In genomic region chr1:160061321-160061720, GRCm38 (mm10) we compare ENCODE assay signal across 12 mouse cellular contexts. TPM values are rescaled to one million over a fixed set of nuclear protein-coding genes. Genes with fewer than 3 reads are reported as not detected.
DNase-seq lines count a peak whose midpoint lies in the region; ATAC-seq and TF ChIP-seq lines count a peak whose summit lies in the region.
"Had no signal": no experiment of that assay in that cellular context is flagged by ENCODE, and none has a peak within 500 bp of the region (broad histone marks: within the 10 kb centered on the region; RNA-seq: fewer than 3 reads in every experiment).

No protein-coding gene starts in this region.

- WGBS in spleen, adult 2 months = 79% methylated on average over 5 of the region's 5 CpGs
- whole genome bisulfite sequencing in liver, embryonic 12.5 days (ENCODE audit: insufficient replicate concordance) = 21% methylated on average over 5 of the region's 5 CpGs

- peaks cover 7% of the 10 kb centered on the region; the same call in 1 of the 2 replicates for H3K4me1 ChIP-seq in spleen, adult 2 months (ENCODE audit: control insufficient read depth, insufficient read depth, insufficient read length)
- peaks cover 78% of the 10 kb centered on the region for H3K4me1 ChIP-seq in liver, embryonic 12.5 days
- H3K4me1 ChIP-seq: midbrain, embryonic 15.5 days; neural tube, embryonic 13.5 days had no signal

- H3K36me3 ChIP-seq in spleen, adult 2 months (ENCODE audit: control insufficient read depth, insufficient read depth, low read length) = 0 out of 2 replicates have a peak, but pooled peaks cover 2% of the 10 kb centered on the region
- no peaks in the 10 kb centered on the region for H3K36me3 ChIP-seq in liver, embryonic 12.5 days
- H3K36me3 ChIP-seq: midbrain, embryonic 15.5 days; neural tube, embryonic 13.5 days had no signal

- intact Hi-C loops in gastrocnemius, adult 2 months (cut with DNase I) = no loop called here

- no peak for TF ChIP-seq CTCF in gastrocnemius, adult 2 months (IDR thresholded peaks at IDR 0.05)
- no peak for TF ChIP-seq CTCF in spleen, adult 2 months (IDR thresholded peaks at IDR 0.05; ENCODE audit: extremely low read depth, insufficient read depth, insufficient read length, insufficient replicate concordance)

- H3K9ac ChIP-seq in liver, embryonic 12.5 days = 0 out of 2 replicates have a peak overlapping the region, but pooled peaks have one; percentile 44
- H3K9ac ChIP-seq: midbrain, embryonic 15.5 days; neural tube, embryonic 13.5 days had no signal

- no peak for TF ChIP-seq POLR2A in spleen, adult 2 months (IDR thresholded peaks at IDR 0.05; ENCODE audit: low read depth, low read length)

- no peak for DNase-seq in gastrocnemius, adult 2 months
- no peak for DNase-seq in gastrocnemius, postnatal 25 days
- no peak for DNase-seq in spleen, adult 2 months (ENCODE audit: low read depth in 1 of 2, low spot score in 2 of 2)
- DNase-seq in spleen, postnatal 10 days (ENCODE audit: low spot score in 2 of 2) = no peak
- DNase-seq in yolk sac, embryonic 10.5 days (ENCODE audit: low spot score) = peak; percentile 26
- no peak for DNase-seq in adrenal gland, adult 18-20 months (ENCODE audit: low spot score in 2 of 2)
- no peak for DNase-seq in Muller cell, postnatal 12 days (ENCODE audit: inconsistent ontology term)
- DNase-seq: cerebellum, adult 18-20 months; kidney, adult 11 months had no signal

- peak overlapping the region; percentile 40; the same call in 1 of the 2 replicates for H3K27ac ChIP-seq in gastrocnemius, adult 2 months
- peak overlapping the region; percentile 6 for H3K27ac ChIP-seq in spleen, adult 2 months (ENCODE audit: insufficient read depth, low read length)
- peak overlapping the region; percentile 95 for H3K27ac ChIP-seq in liver, embryonic 12.5 days
- H3K27ac ChIP-seq: midbrain, embryonic 15.5 days; neural tube, embryonic 13.5 days had no signal

- peak overlapping the region; percentile 62 for H3K4me2 ChIP-seq in liver, embryonic 12.5 days
- H3K4me2 ChIP-seq: midbrain, embryonic 15.5 days; neural tube, embryonic 13.5 days had no signal

- peak; percentile 99 for ATAC-seq in liver, embryonic 12.5 days
- ATAC-seq: midbrain, embryonic 15.5 days had no signal

- H3K4me3 ChIP-seq in gastrocnemius, adult 2 months = no peak overlapping the region
- H3K4me3 ChIP-seq in spleen, adult 2 months (ENCODE audit: extremely low read depth, insufficient read depth, insufficient read length) = no peak overlapping the region
- no peak overlapping the region; the same call in 1 of the 2 replicates for H3K4me3 ChIP-seq in liver, embryonic 12.5 days
- H3K4me3 ChIP-seq: midbrain, embryonic 15.5 days; neural tube, embryonic 13.5 days had no signal

- H3K27me3 ChIP-seq in spleen, adult 2 months (ENCODE audit: control insufficient read depth, insufficient read depth, low read length) = no peaks in the 10 kb centered on the region
- H3K27me3 ChIP-seq in liver, embryonic 12.5 days (replicated peaks) = no peaks in the 10 kb centered on the region
- H3K27me3 ChIP-seq: midbrain, embryonic 15.5 days; neural tube, embryonic 13.5 days had no signal

- no peaks in the 10 kb centered on the region for H3K9me3 ChIP-seq in liver, embryonic 12.5 days (replicated peaks)
- H3K9me3 ChIP-seq: midbrain, embryonic 15.5 days; neural tube, embryonic 13.5 days had no signal

RNA-seq across cellular contexts. Expression of gene 4930523C07Rik, which starts 17.1 kb away (rescaled TPM):
- 1 to 10 TPM; 5.2 to 8.9 TPM for total RNA-seq in gastrocnemius, adult 2 months (2021)
- 1 to 10 TPM; 5.2 to 5.9 TPM for total RNA-seq in gastrocnemius, postnatal 25 days (2021)
- 37.4 and 37.9 TPM in 2 replicates for polyA plus RNA-seq in spleen, adult 2 months (2012; rRNA removed)
- 24.1 and 26.5 TPM in 2 replicates for polyA plus RNA-seq in liver, embryonic 12.5 days (2016; fragmentation: Nextera tagmentation; extraction: Ambion mirVana)
- total RNA-seq in adrenal gland, adult 18-20 months (2021) = 10 to 100 TPM; 17.6 to 24.4 TPM

Comparison
In these comparisons a context has a peak if more than half of its experiments do, and no peak if none do; other contexts are left out.
1. H3K27ac ChIP-seq: peak in every context shown above with its lines; median percentile 95 in liver, embryonic 12.5 days; 40 in gastrocnemius, adult 2 months; 6 in spleen, adult 2 months.